Mouse (Mus musculus) midbrain, postnatal 0 days (tissue): ENCODE measurements at regions not wholly inside any gene's neighbourhood (a gene's known extent, or its start where the extent isn't known, plus 50 kb on each side); places are given as distances from the start of the nearest gene placed in this dataset.

Experiments
- ATAC-seq: fragments of 200-750 bp; cut with Nextera tagmentation; 2 replicates; pipeline ENCODE4 v1.8.0; 2017; ENCODE audit warnings: moderate number of reproducible peaks, mild to moderate bottlenecking, moderate TSS enrichment, moderate library complexity; ENCODE audit not compliant: low FRiP score
- DNase-seq: peaks from one replicate; pipeline ENCODE4 v3.0.0-alpha.2; 2015; ENCODE audit warnings: low spot score
- H3K27ac ChIP-seq: fragments of 300-500 bp; sonication (generic); 2 replicates; pipeline ENCODE4 v1.5.1; 2014; ENCODE audit warnings: low read depth, mild to moderate bottlenecking, low read length, mixed read lengths
- H3K27me3 ChIP-seq: fragments of 300-500 bp; sonication (generic); 2 replicates; pipeline ENCODE4 v1.6.1; 2014; ENCODE audit warnings: low read length, control low read depth, mixed read lengths; ENCODE audit not compliant: insufficient read depth
- H3K36me3 ChIP-seq: fragments of 300-500 bp; sonication (generic); 2 replicates; pipeline ENCODE4 v1.6.1; 2014; ENCODE audit warnings: low read length, control low read depth, mixed read lengths; ENCODE audit not compliant: insufficient read depth
- H3K4me1 ChIP-seq: fragments of 300-500 bp; sonication (generic); 2 replicates; pipeline ENCODE4 v1.6.1; 2014; ENCODE audit warnings: mild to moderate bottlenecking, control low read depth, antibody characterized with exemption, low read length, mixed read lengths; ENCODE audit not compliant: insufficient read depth
- H3K4me2 ChIP-seq: fragments of 300-500 bp; sonication (generic); 2 replicates; pipeline ENCODE4 v1.6.1; 2014; ENCODE audit warnings: low read depth, mild to moderate bottlenecking, low read length, mixed read lengths; ENCODE audit not compliant: poor library complexity, severe bottlenecking
- H3K4me3 ChIP-seq: fragments of 300-500 bp; sonication (generic); 2 replicates; pipeline ENCODE4 v1.5.1; 2014; ENCODE audit warnings: low read depth, mild to moderate bottlenecking, low read length, moderate library complexity
- H3K9ac ChIP-seq: fragments of 300-500 bp; sonication (generic); replicated peaks from 2 replicates; pipeline ENCODE4 v1.6.1; 2014; ENCODE audit warnings: mild to moderate bottlenecking, low read length, moderate library complexity, mixed read lengths; ENCODE audit not compliant: poor library complexity, severe bottlenecking
- H3K9me3 ChIP-seq: fragments of 300-500 bp; sonication (generic); 2 replicates; pipeline ENCODE4 v1.6.1; 2016; ENCODE audit warnings: low read length, control low read depth
- CTCF ChIP-seq: IDR thresholded peaks from 2 replicates; pipeline ENCODE4 v1.5.1; 2016; ENCODE audit warnings: antibody characterized with exemption, mild to moderate bottlenecking
- WGBS: fragments of 180-500 bp; shearing (Covaris S2); extraction: QIAGEN DNeasy Blood & Tissue Kit; methylation state at CpG from one replicate; pipeline ENCODE4 v1.1.7; 2014; 5-methylcytosine and 5-hydroxymethylcytosine counted together

GRCm38 (mm10) chr11:71429739-71430138, 199.2 kb upstream of the Nlrp1b start:
- no peak overlapping the region for H3K4me2 ChIP-seq
- H3K27ac ChIP-seq: no peak overlapping the region
- ATAC-seq: no peak
- no peaks in the 10 kb centered on the region for H3K36me3 ChIP-seq
- no peaks in the 10 kb centered on the region for H3K9me3 ChIP-seq
- peak; percentile 49 for DNase-seq
- no peak overlapping the region for H3K4me3 ChIP-seq
- no peak for TF ChIP-seq CTCF
- H3K4me1 ChIP-seq: no peaks in the 10 kb centered on the region
- no peak overlapping the region for H3K9ac ChIP-seq
- no peaks in the 10 kb centered on the region for H3K27me3 ChIP-seq
- WGBS: 85% methylated on average over 22 of the region's 22 CpGs

GRCm38 (mm10) chr11:71434241-71434640, 203.7 kb upstream of the Nlrp1b start:
- Histone ChIP-seq H3K4me1 (peaks cover 10% of the 10 kb centered on the region; the same call in 1 of the 2 replicates), H3K36me3 (no peaks in the 10 kb centered on the region), H3K9me3 (no peaks in the 10 kb centered on the region), H3K27me3 (no peaks in the 10 kb centered on the region), H3K4me3 (no peak overlapping the region), H3K4me2 (no peak overlapping the region), H3K9ac (no peak overlapping the region), H3K27ac (no peak overlapping the region)
- TF ChIP-seq CTCF: no peak
- ATAC-seq: no peak
- DNase-seq: no peak
- 48% methylated on average over 6 of the region's 6 CpGs for WGBS

DNA sequence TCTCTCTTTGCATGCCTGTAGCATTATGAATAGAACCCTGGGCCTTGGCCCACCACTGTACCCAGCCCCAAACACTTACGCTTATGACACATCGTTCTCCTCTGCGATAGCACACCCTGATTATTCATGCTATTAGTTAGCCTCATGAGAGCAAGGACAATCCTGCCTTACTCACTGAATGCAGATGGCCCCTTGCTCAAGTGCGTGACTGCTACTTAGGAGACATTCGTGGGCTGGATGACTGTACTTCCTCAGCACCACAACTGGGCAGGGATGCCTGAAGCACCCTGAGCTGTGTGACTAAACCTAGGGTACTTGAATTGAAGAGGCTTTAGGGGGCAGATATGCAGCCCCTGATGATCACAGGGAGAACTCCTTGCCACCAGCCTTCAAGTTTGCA, 204.4 kb upstream of the Nlrp1b start:
- Histone ChIP-seq H3K27ac (no peak overlapping the region), H3K9me3 (no peaks in the 10 kb centered on the region), H3K36me3 (no peaks in the 10 kb centered on the region), H3K27me3 (no peaks in the 10 kb centered on the region), H3K9ac (no peak overlapping the region), H3K4me1 (peaks cover 13% of the 10 kb centered on the region; the same call in 1 of the 2 replicates), H3K4me3 (no peak overlapping the region), H3K4me2 (no peak overlapping the region)
- DNase-seq (no peak), ATAC-seq (no peak)
- TF ChIP-seq CTCF: no peak
- 51% methylated on average over 5 of the region's 5 CpGs for WGBS

GRCm38 (mm10) chr11:71435745-71436144, 205.2 kb upstream of the Nlrp1b start:
- H3K27ac ChIP-seq: peak overlapping the region; percentile 27; the same call in 1 of the 2 replicates
- no peaks in the 10 kb centered on the region for H3K27me3 ChIP-seq
- peaks cover 20% of the 10 kb centered on the region; the same call in 1 of the 2 replicates for H3K4me1 ChIP-seq
- no peak for DNase-seq
- no peaks in the 10 kb centered on the region for H3K36me3 ChIP-seq
- WGBS: 41% methylated on average over 8 of the region's 8 CpGs
- no peak overlapping the region for H3K4me2 ChIP-seq
- no peaks in the 10 kb centered on the region for H3K9me3 ChIP-seq
- no peak overlapping the region for H3K9ac ChIP-seq
- no peak overlapping the region for H3K4me3 ChIP-seq
- TF ChIP-seq CTCF: no peak
- ATAC-seq: no peak

- DNase-seq: no peak
- ATAC-seq: no peak
- 56% methylated on average over 1 of the region's 1 CpGs for WGBS
- no peak overlapping the region for H3K4me2 ChIP-seq
- H3K4me3 ChIP-seq: no peak overlapping the region
- no peaks in the 10 kb centered on the region for H3K27me3 ChIP-seq
- peak overlapping the region; percentile 27 for H3K27ac ChIP-seq
- no peaks in the 10 kb centered on the region for H3K36me3 ChIP-seq
- H3K9ac ChIP-seq: no peak overlapping the region
- no peak for TF ChIP-seq CTCF
- H3K4me1 ChIP-seq: peaks cover 20% of the 10 kb centered on the region; the same call in 1 of the 2 replicates
- H3K9me3 ChIP-seq: no peaks in the 10 kb centered on the region
Measured at GRCm38 (mm10) chr11:71436335-71436734, 205.8 kb upstream of the Nlrp1b start.

DNA sequence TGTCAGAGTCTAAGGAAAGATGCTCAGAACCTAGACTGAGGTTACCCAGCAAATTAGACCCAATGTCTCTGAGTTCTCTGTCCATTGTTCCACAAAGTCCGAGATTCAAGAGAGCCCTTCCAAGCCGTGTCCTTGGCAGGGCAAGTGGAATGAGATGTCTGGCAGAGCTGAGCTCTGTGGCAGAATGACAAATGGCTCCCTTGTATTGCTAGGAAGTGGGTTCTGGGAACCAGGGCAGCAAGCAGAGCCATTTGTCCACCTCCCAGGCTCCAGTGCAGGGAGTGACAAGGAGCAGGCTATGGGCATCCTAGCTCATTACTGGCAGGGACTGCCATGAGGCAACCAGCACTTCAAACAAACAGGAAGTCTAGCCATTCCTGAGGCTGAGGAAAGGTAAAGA, 206.3 kb upstream of the Nlrp1b start:
- ATAC-seq (no peak), DNase-seq (peak; percentile 74)
- TF ChIP-seq CTCF: no peak
- no peaks in the 10 kb centered on the region for H3K9me3 ChIP-seq
- no peaks in the 10 kb centered on the region for H3K36me3 ChIP-seq
- WGBS: 61% methylated on average over 2 of the region's 2 CpGs
- no peak overlapping the region for H3K4me2 ChIP-seq
- H3K27me3 ChIP-seq: no peaks in the 10 kb centered on the region
- no peak overlapping the region for H3K9ac ChIP-seq
- no peak overlapping the region for H3K27ac ChIP-seq
- no peak overlapping the region for H3K4me3 ChIP-seq
- peaks cover 20% of the 10 kb centered on the region; the same call in 1 of the 2 replicates for H3K4me1 ChIP-seq
